Mouse (Mus musculus) spleen, adult 2 months (tissue): ENCODE results near the gene Ddr2.

Source experiments
- CTCF ChIP-seq: fragments of 200-500 bp; IDR thresholded peaks from 2 replicates; pipeline ENCODE4 v1.5.1; 2011; ENCODE audit warnings: mild to moderate bottlenecking, inconsistent platforms; ENCODE audit not compliant: insufficient read depth, insufficient read length, insufficient replicate concordance; ENCODE audit errors: extremely low read depth
- POLR2A ChIP-seq: fragments of 200-500 bp; IDR thresholded peaks from 2 replicates; pipeline ENCODE4 v1.6.1; 2011; ENCODE audit warnings: low read depth, low read length, inconsistent platforms

- TF ChIP-seq CTCF (no peak), POLR2A (no peak)
Measured at GRCm38 (mm10) chr1:169986166-169986565, 124.4 kb downstream of the Ddr2 start.
